Mouse (Mus musculus): ENCODE data around the gene Cep350. TPM values are rescaled to one million over a fixed set of nuclear protein-coding genes. Genes with fewer than 3 reads are reported as not detected.
A peak's percentile ranks its signal among the peaks of the same experiment; 100 is the strongest.

Gene Cep350
- 7.8 and 9.3 TPM in 2 replicates for polyA plus RNA-seq (2016; fragmentation: Nextera tagmentation; extraction: Ambion mirVana)

DNA sequence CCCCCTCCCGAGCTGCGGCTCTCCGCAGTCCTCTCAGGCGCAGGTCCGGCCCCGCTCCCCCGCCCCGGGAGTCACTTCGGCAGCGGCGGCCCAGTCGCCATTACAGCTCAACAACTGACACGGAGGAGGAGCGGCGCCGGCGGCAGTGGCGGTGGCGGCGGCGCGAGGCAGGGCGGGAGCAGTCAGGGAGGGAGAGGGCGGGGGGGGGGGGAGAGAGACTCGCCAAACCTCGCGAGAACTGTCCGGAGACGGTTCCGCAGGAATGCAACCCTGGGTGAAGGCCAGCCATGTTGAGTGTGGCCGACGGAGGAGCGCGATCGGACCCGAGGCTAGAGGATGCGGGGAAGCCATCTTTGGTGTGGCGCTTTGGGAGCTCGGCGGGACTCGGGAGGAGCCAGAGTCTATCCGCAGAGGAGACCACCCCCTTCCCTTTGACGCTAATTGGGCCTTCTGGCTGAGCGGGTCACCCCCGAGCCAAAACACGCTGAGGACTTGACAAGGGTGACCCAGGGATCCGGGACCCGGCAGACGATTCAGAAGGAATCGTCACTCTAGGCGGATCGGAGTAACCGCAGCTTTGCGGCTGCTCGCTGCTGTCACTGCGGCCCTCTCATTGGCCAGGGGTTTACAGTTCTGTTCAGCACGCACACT, at the start of gene Cep350:
Gene Cep350 (minus strand): TSS at position 188 of the 651 bp plus-strand sequence.
- Histone ChIP-seq H3K27ac (peak within 1 kb of the TSS; percentile 98), H3K4me2 (peak within 1 kb of the TSS; percentile 76), H3K36me3 (no peaks in the 10 kb centered on the region), H3K27me3 (replicated peaks) (no peaks in the 10 kb centered on the region), H3K4me3 (peak within 1 kb of the TSS; percentile 99), H3K9ac (peak within 1 kb of the TSS; percentile 99), H3K4me1 (peaks cover 38% of the 10 kb centered on the region), H3K9me3 (replicated peaks) (no peaks in the 10 kb centered on the region)
- 2% methylated on average over 44 of the region's 57 CpGs for WGBS (ENCODE audit: insufficient replicate concordance)
- peak; percentile 97 for ATAC-seq

DNA sequence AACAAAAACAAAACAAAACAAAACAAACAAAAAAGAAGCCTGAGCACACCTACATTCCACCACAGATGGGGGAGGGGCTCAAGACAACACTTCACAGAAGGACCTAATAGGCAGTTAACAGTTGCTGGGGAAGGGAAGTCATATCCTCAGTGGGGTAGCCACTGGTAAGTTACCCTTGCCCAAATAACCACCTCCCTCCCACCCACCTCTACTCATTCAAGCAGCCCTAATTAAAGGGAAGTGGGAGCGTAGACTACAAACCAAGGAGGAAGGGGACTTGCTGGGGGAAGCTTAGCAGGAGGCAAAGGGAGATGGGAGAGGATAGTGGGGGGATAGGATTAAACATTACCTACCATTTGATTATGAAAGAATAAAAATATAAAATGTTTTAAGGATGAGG, 47.3 kb upstream of the Cep350 start:
- H3K4me2 ChIP-seq = no peak overlapping the region
- H3K4me3 ChIP-seq = no peak overlapping the region

GRCm38 (mm10) chr1:156019800-156020199, 46.7 kb upstream of the Cep350 start:
- Histone ChIP-seq H3K4me2 (no peak overlapping the region), H3K27ac (no peak overlapping the region), H3K4me1 (no peaks in the 10 kb centered on the region), H3K36me3 (peaks cover 83% of the 10 kb centered on the region), H3K27me3 (replicated peaks) (no peaks in the 10 kb centered on the region), H3K9me3 (replicated peaks) (no peaks in the 10 kb centered on the region), H3K4me3 (no peak overlapping the region), H3K9ac (no peak overlapping the region)
- 76% methylated on average over 1 of the region's 1 CpGs for WGBS (ENCODE audit: insufficient replicate concordance)
- ATAC-seq = no peak

More for the DNA sequence above, 47.3 kb upstream of the Cep350 start:
- H3K9ac ChIP-seq = no peak overlapping the region
- 94% methylated on average over 1 of the region's 1 CpGs for WGBS (ENCODE audit: insufficient replicate concordance)
- peaks cover 82% of the 10 kb centered on the region for H3K36me3 ChIP-seq
- H3K4me1 ChIP-seq = no peaks in the 10 kb centered on the region
- no peaks in the 10 kb centered on the region for H3K27me3 ChIP-seq (replicated peaks)
- H3K9me3 ChIP-seq (replicated peaks) = no peaks in the 10 kb centered on the region
- no peak overlapping the region for H3K27ac ChIP-seq
- ATAC-seq = no peak

- H3K4me3 ChIP-seq = no peak overlapping the region
- H3K4me2 ChIP-seq = no peak overlapping the region
- WGBS (ENCODE audit: insufficient replicate concordance) = 94% methylated on average over 1 of the region's 1 CpGs
- no peaks in the 10 kb centered on the region for H3K27me3 ChIP-seq (replicated peaks)
- H3K9me3 ChIP-seq (replicated peaks) = no peaks in the 10 kb centered on the region
- H3K36me3 ChIP-seq = peaks cover 80% of the 10 kb centered on the region
- ATAC-seq = no peak
- no peak overlapping the region for H3K9ac ChIP-seq
- H3K4me1 ChIP-seq = no peaks in the 10 kb centered on the region
- no peak overlapping the region for H3K27ac ChIP-seq
These were observed 35.9 kb upstream of the Cep350 start for GRCm38 (mm10) chr1:156009003-156009402.

DNA sequence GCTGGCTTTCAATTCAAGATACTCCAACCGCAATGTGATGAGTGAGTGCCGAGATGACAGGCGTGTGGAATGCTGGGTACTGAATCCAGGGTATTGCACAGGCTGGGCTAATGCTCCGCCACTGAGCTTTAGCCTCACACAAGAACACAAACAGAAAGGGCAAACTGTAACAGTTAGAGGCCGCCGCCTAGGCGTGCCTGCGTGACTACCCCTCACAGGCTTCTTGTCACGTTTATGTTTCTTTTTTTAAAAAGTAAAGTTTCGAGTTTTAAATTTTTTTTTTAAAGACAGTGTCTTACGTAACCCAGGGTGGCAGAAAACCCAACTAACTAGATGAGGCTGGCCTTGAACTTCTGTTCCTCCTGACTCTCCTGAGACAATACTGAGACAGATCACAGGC, 32.9 kb upstream of the Cep350 start:
- no peaks in the 10 kb centered on the region for H3K4me1 ChIP-seq
- H3K4me2 ChIP-seq = no peak overlapping the region
- H3K9me3 ChIP-seq (replicated peaks) = no peaks in the 10 kb centered on the region
- no peak overlapping the region for H3K27ac ChIP-seq
- WGBS (ENCODE audit: insufficient replicate concordance) = 87% methylated on average over 11 of the region's 11 CpGs
- peaks cover 58% of the 10 kb centered on the region for H3K36me3 ChIP-seq
- no peak for ATAC-seq
- H3K27me3 ChIP-seq (replicated peaks) = no peaks in the 10 kb centered on the region
- H3K4me3 ChIP-seq = no peak overlapping the region
- no peak overlapping the region for H3K9ac ChIP-seq

GRCm38 (mm10) chr1:156003201-156003935, 30.3 kb upstream of the Cep350 start:
- H3K27me3 ChIP-seq (replicated peaks) = no peaks in the 10 kb centered on the region
- H3K9ac ChIP-seq = no peak overlapping the region
- peaks cover 37% of the 10 kb centered on the region for H3K36me3 ChIP-seq
- no peak for ATAC-seq
- no peaks in the 10 kb centered on the region for H3K4me1 ChIP-seq
- H3K27ac ChIP-seq = no peak overlapping the region
- H3K4me3 ChIP-seq = no peak overlapping the region
- 84% methylated on average over 7 of the region's 7 CpGs for WGBS (ENCODE audit: insufficient replicate concordance)
- H3K9me3 ChIP-seq (replicated peaks) = no peaks in the 10 kb centered on the region
- no peak overlapping the region for H3K4me2 ChIP-seq

DNA sequence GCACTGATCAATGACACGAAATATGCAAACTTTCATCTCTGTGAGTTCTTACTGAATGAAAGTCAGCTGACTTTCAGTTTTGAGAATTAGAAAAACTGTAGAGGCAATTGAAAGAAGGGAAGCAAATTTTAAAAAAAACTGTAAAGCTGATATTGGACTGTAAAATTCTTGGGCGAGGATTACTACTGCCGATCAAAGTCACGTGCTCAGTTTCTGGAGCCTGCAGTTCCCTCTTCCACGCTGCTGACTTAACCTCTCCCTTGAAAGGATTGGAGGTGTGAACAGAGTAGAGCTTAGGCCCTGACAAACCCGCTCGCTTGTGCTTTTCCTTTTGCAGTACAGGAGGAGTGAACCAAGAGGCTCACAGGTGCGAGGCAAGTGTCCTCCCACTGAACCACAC, 29.3 kb upstream of the Cep350 start:
- 76% methylated on average over 8 of the region's 8 CpGs for WGBS (ENCODE audit: insufficient replicate concordance)
- no peak overlapping the region for H3K4me2 ChIP-seq
- peaks cover 29% of the 10 kb centered on the region for H3K36me3 ChIP-seq
- H3K27ac ChIP-seq = no peak overlapping the region
- no peaks in the 10 kb centered on the region for H3K4me1 ChIP-seq
- H3K9ac ChIP-seq = no peak overlapping the region
- H3K9me3 ChIP-seq (replicated peaks) = no peaks in the 10 kb centered on the region
- ATAC-seq = no peak
- H3K4me3 ChIP-seq = no peak overlapping the region
- H3K27me3 ChIP-seq (replicated peaks) = no peaks in the 10 kb centered on the region

GRCm38 (mm10) chr1:155995612-155996011, 22.6 kb upstream of the Cep350 start:
- Histone ChIP-seq H3K4me3 (no peak overlapping the region), H3K27ac (no peak overlapping the region), H3K36me3 (no peaks in the 10 kb centered on the region), H3K9me3 (replicated peaks) (no peaks in the 10 kb centered on the region), H3K4me2 (no peak overlapping the region), H3K9ac (no peak overlapping the region), H3K4me1 (no peaks in the 10 kb centered on the region), H3K27me3 (replicated peaks) (no peaks in the 10 kb centered on the region)
- WGBS (ENCODE audit: insufficient replicate concordance) = 43% methylated on average over 2 of the region's 2 CpGs
- ATAC-seq = no peak

GRCm38 (mm10) chr1:155994524-155994923, 21.5 kb upstream of the Cep350 start:
- WGBS (ENCODE audit: insufficient replicate concordance) = 55% methylated on average over 2 of the region's 2 CpGs
- no peaks in the 10 kb centered on the region for H3K27me3 ChIP-seq (replicated peaks)
- no peaks in the 10 kb centered on the region for H3K4me1 ChIP-seq
- H3K36me3 ChIP-seq = no peaks in the 10 kb centered on the region
- no peak overlapping the region for H3K27ac ChIP-seq
- no peak overlapping the region for H3K4me2 ChIP-seq
- no peak overlapping the region for H3K4me3 ChIP-seq
- H3K9me3 ChIP-seq (replicated peaks) = no peaks in the 10 kb centered on the region
- ATAC-seq = no peak
- H3K9ac ChIP-seq = no peak overlapping the region

- no peak for ATAC-seq
- 69% methylated on average over 11 of the region's 11 CpGs for WGBS (ENCODE audit: insufficient replicate concordance)
- H3K4me2 ChIP-seq = no peak overlapping the region
- H3K4me3 ChIP-seq = no peak overlapping the region
- H3K9me3 ChIP-seq (replicated peaks) = no peaks in the 10 kb centered on the region
- H3K4me1 ChIP-seq = no peaks in the 10 kb centered on the region
- no peak overlapping the region for H3K27ac ChIP-seq
- no peak overlapping the region for H3K9ac ChIP-seq
- H3K36me3 ChIP-seq = no peaks in the 10 kb centered on the region
- H3K27me3 ChIP-seq (replicated peaks) = no peaks in the 10 kb centered on the region
These were observed 17.3 kb upstream of the Cep350 start for GRCm38 (mm10) chr1:155990391-155990790.

- no peak for ATAC-seq
- H3K4me3 ChIP-seq = no peak overlapping the region
- H3K9ac ChIP-seq = no peak overlapping the region
- WGBS (ENCODE audit: insufficient replicate concordance) = 43% methylated on average over 2 of the region's 2 CpGs
- H3K4me2 ChIP-seq = no peak overlapping the region
- H3K27ac ChIP-seq = no peak overlapping the region
- no peaks in the 10 kb centered on the region for H3K36me3 ChIP-seq
- H3K9me3 ChIP-seq (replicated peaks) = no peaks in the 10 kb centered on the region
- no peaks in the 10 kb centered on the region for H3K4me1 ChIP-seq
- no peaks in the 10 kb centered on the region for H3K27me3 ChIP-seq (replicated peaks)
These were observed 16.3 kb upstream of the Cep350 start for GRCm38 (mm10) chr1:155989387-155989786.

GRCm38 (mm10) chr1:155987625-155988024, 14.6 kb upstream of the Cep350 start:
- no peak overlapping the region for H3K4me3 ChIP-seq
- WGBS (ENCODE audit: insufficient replicate concordance) = 64% methylated on average over 2 of the region's 2 CpGs
- H3K27me3 ChIP-seq (replicated peaks) = no peaks in the 10 kb centered on the region
- H3K4me1 ChIP-seq = peaks cover 3% of the 10 kb centered on the region
- no peak overlapping the region for H3K4me2 ChIP-seq
- H3K9ac ChIP-seq = no peak overlapping the region
- ATAC-seq = no peak
- H3K36me3 ChIP-seq = no peaks in the 10 kb centered on the region
- no peaks in the 10 kb centered on the region for H3K9me3 ChIP-seq (replicated peaks)
- H3K27ac ChIP-seq = no peak overlapping the region

Measured in liver, embryonic 12.5 days (tissue).